Mouse (Mus musculus) intestine, embryonic 15.5 days (tissue): ENCODE measurements around the gene Pnma1. TPM values are rescaled to one million over a fixed set of nuclear protein-coding genes. Genes with fewer than 3 reads are reported as not detected.
A peak's percentile ranks its signal among the peaks of the same experiment; 100 is the strongest.

Experiments
- ATAC-seq: fragments of 200-750 bp; cut with Nextera tagmentation; 2 replicates; pipeline ENCODE4 v1.8.0; 2017; ENCODE audit warnings: moderate TSS enrichment, moderate library complexity
- H3K27ac ChIP-seq: fragments of 300-500 bp; sonication (generic); 2 replicates; pipeline ENCODE4 v1.5.1; 2015; ENCODE audit warnings: mild to moderate bottlenecking, inconsistent platforms
- H3K27me3 ChIP-seq: fragments of 300-500 bp; sonication (generic); replicated peaks from 2 replicates; pipeline ENCODE4 v1.6.1; 2015; ENCODE audit warnings: inconsistent platforms
- H3K36me3 ChIP-seq: fragments of 300-500 bp; sonication (generic); 2 replicates; pipeline ENCODE4 v1.6.1; 2015; ENCODE audit warnings: inconsistent platforms
- H3K4me1 ChIP-seq: fragments of 300-500 bp; sonication (generic); replicated peaks from 2 replicates; pipeline ENCODE4 v1.6.1; 2015; ENCODE audit warnings: inconsistent platforms
- H3K4me2 ChIP-seq: fragments of 300-500 bp; sonication (generic); replicated peaks from 2 replicates; pipeline ENCODE4 v1.6.1; 2015; ENCODE audit warnings: mild to moderate bottlenecking, inconsistent platforms
- H3K4me3 ChIP-seq: fragments of 300-500 bp; sonication (generic); replicated peaks from 2 replicates; pipeline ENCODE4 v1.5.1; 2015; ENCODE audit warnings: inconsistent platforms
- H3K9ac ChIP-seq: fragments of 300-500 bp; sonication (generic); 2 replicates; pipeline ENCODE4 v1.6.1; 2015; ENCODE audit warnings: inconsistent platforms
- H3K9me3 ChIP-seq: fragments of 300-500 bp; sonication (generic); 2 replicates; pipeline ENCODE4 v1.6.1; 2016; ENCODE audit warnings: inconsistent platforms
- WGBS: fragments of 180-500 bp; shearing (Covaris S2); methylation state at CpG from one replicate; pipeline ENCODE4 v1.1.7; 2015; 5-methylcytosine and 5-hydroxymethylcytosine counted together
- polyA plus RNA-seq: library from polyadenylated mRNA; unstranded; fragments of >200 nt; fragmentation: Nextera tagmentation; extraction: Ambion mirVana; gene quantifications from 2 replicates; pipeline ENCODE4 v1.2.1, GENCODE M21; 2015

The Pnma1 gene
- polyA plus RNA-seq, 1 experiment from 2014 or later: 0.63 TPM

GRCm38 (mm10) chr12:84161616-84162433, 13.5 kb upstream of the Pnma1 start:
- Histone ChIP-seq H3K9me3 (no peaks in the 10 kb centered on the region), H3K27ac (no peak overlapping the region), H3K4me2 (no peak overlapping the region), H3K27me3 (no peaks in the 10 kb centered on the region), H3K36me3 (peaks cover 27% of the 10 kb centered on the region), H3K9ac (no peak overlapping the region), H3K4me1 (peaks cover 5% of the 10 kb centered on the region; the same call in 1 of the 2 replicates), H3K4me3 (no peak overlapping the region)
- 77% methylated on average over 14 of the region's 14 CpGs for WGBS
- ATAC-seq: peak; percentile 30

- Histone ChIP-seq H3K27ac (no peak overlapping the region), H3K4me3 (no peak overlapping the region), H3K36me3 (peaks cover 34% of the 10 kb centered on the region), H3K27me3 (no peaks in the 10 kb centered on the region), H3K4me1 (peaks cover 5% of the 10 kb centered on the region; the same call in 1 of the 2 replicates), H3K9me3 (no peaks in the 10 kb centered on the region), H3K4me2 (no peak overlapping the region), H3K9ac (no peak overlapping the region)
- 45% methylated on average over 8 of the region's 8 CpGs for WGBS
- ATAC-seq: peak; percentile 56
These were observed 12.8 kb upstream of the Pnma1 start for GRCm38 (mm10) chr12:84161116-84161515.

- ATAC-seq: no peak
- 91% methylated on average over 8 of the region's 8 CpGs for WGBS
- H3K9me3 ChIP-seq: no peaks in the 10 kb centered on the region
- peaks cover 5% of the 10 kb centered on the region; the same call in 1 of the 2 replicates for H3K4me1 ChIP-seq
- H3K4me2 ChIP-seq: no peak overlapping the region
- no peak overlapping the region for H3K4me3 ChIP-seq
- H3K36me3 ChIP-seq: peaks cover 36% of the 10 kb centered on the region
- no peaks in the 10 kb centered on the region for H3K27me3 ChIP-seq
- no peak overlapping the region for H3K9ac ChIP-seq
- no peak overlapping the region for H3K27ac ChIP-seq
These were observed 12.2 kb upstream of the Pnma1 start for GRCm38 (mm10) chr12:84160491-84160890.

GRCm38 (mm10) chr12:84158156-84158555, 9.9 kb upstream of the Pnma1 start:
- H3K27ac ChIP-seq: no peak overlapping the region

GRCm38 (mm10) chr12:84156210-84156609, 7.9 kb upstream of the Pnma1 start:
- H3K36me3 ChIP-seq: peaks cover 48% of the 10 kb centered on the region
- no peak for ATAC-seq

More at GRCm38 (mm10) chr12:84158156-84158555, 9.9 kb upstream of the Pnma1 start:
- peaks cover 8% of the 10 kb centered on the region; the same call in 1 of the 2 replicates for H3K4me1 ChIP-seq
- ATAC-seq: no peak
- H3K9me3 ChIP-seq: no peaks in the 10 kb centered on the region
- H3K27me3 ChIP-seq: no peaks in the 10 kb centered on the region
- H3K4me3 ChIP-seq: no peak overlapping the region
- peaks cover 45% of the 10 kb centered on the region for H3K36me3 ChIP-seq
- no peak overlapping the region for H3K4me2 ChIP-seq
- 91% methylated on average over 14 of the region's 14 CpGs for WGBS
- H3K9ac ChIP-seq: no peak overlapping the region

GRCm38 (mm10) chr12:84155523-84155871, 7.2 kb upstream of the Pnma1 start:
- no peaks in the 10 kb centered on the region for H3K27me3 ChIP-seq
- peaks cover 16% of the 10 kb centered on the region for H3K4me1 ChIP-seq
- no peaks in the 10 kb centered on the region for H3K9me3 ChIP-seq
- no peak overlapping the region for H3K4me2 ChIP-seq
- WGBS: 84% methylated on average over 2 of the region's 2 CpGs
- no peak overlapping the region for H3K27ac ChIP-seq
- ATAC-seq: no peak
- peaks cover 47% of the 10 kb centered on the region for H3K36me3 ChIP-seq
- no peak overlapping the region for H3K4me3 ChIP-seq
- no peak overlapping the region for H3K9ac ChIP-seq

More at GRCm38 (mm10) chr12:84156210-84156609, 7.9 kb upstream of the Pnma1 start:
- Histone ChIP-seq H3K9me3 (no peaks in the 10 kb centered on the region), H3K27me3 (no peaks in the 10 kb centered on the region), H3K9ac (no peak overlapping the region), H3K4me2 (no peak overlapping the region), H3K27ac (no peak overlapping the region), H3K4me3 (no peak overlapping the region), H3K4me1 (peaks cover 13% of the 10 kb centered on the region)
- WGBS: 95% methylated on average over 18 of the region's 18 CpGs

- H3K4me2 ChIP-seq: no peak overlapping the region
- H3K9ac ChIP-seq: no peak overlapping the region
- H3K27me3 ChIP-seq: no peaks in the 10 kb centered on the region
- WGBS: 67% methylated on average over 11 of the region's 11 CpGs
- peaks cover 42% of the 10 kb centered on the region for H3K36me3 ChIP-seq
- H3K27ac ChIP-seq: no peak overlapping the region
- H3K4me3 ChIP-seq: no peak overlapping the region
- no peaks in the 10 kb centered on the region for H3K9me3 ChIP-seq
- ATAC-seq: no peak
- H3K4me1 ChIP-seq: peaks cover 16% of the 10 kb centered on the region
These were observed 6.7 kb upstream of the Pnma1 start for GRCm38 (mm10) chr12:84154786-84155522.

- H3K36me3 ChIP-seq: peaks cover 31% of the 10 kb centered on the region
- peaks cover 16% of the 10 kb centered on the region for H3K4me1 ChIP-seq
- WGBS: 76% methylated on average over 6 of the region's 6 CpGs
- no peaks in the 10 kb centered on the region for H3K9me3 ChIP-seq
- H3K27me3 ChIP-seq: no peaks in the 10 kb centered on the region
- H3K4me3 ChIP-seq: no peak overlapping the region
- no peak overlapping the region for H3K27ac ChIP-seq
- no peak overlapping the region for H3K9ac ChIP-seq
- H3K4me2 ChIP-seq: no peak overlapping the region
- no peak for ATAC-seq
These were observed 5.1 kb upstream of the Pnma1 start for GRCm38 (mm10) chr12:84153414-84153813.

- Histone ChIP-seq H3K9ac (no peak overlapping the region), H3K27me3 (no peaks in the 10 kb centered on the region), H3K4me2 (peak overlapping the region; percentile 39), H3K36me3 (peaks cover 25% of the 10 kb centered on the region), H3K4me3 (no peak overlapping the region), H3K4me1 (peaks cover 22% of the 10 kb centered on the region), H3K27ac (peak overlapping the region; percentile 37), H3K9me3 (no peaks in the 10 kb centered on the region)
- 56% methylated on average over 32 of the region's 32 CpGs for WGBS
- ATAC-seq: peak; percentile 76
These were observed 4.3 kb upstream of the Pnma1 start for GRCm38 (mm10) chr12:84152352-84153190.

- no peak overlapping the region for H3K9ac ChIP-seq
- WGBS: 73% methylated on average over 10 of the region's 10 CpGs
These were observed 3.6 kb upstream of the Pnma1 start for GRCm38 (mm10) chr12:84151911-84152310.

GRCm38 (mm10) chr12:84150976-84151375, 2.7 kb upstream of the Pnma1 start:
- ATAC-seq: peak; percentile 37; the same call in 1 of the 2 replicates

More at GRCm38 (mm10) chr12:84151911-84152310, 3.6 kb upstream of the Pnma1 start:
- Histone ChIP-seq H3K4me3 (no peak overlapping the region), H3K4me1 (peaks cover 22% of the 10 kb centered on the region), H3K4me2 (peak overlapping the region; percentile 39), H3K27me3 (no peaks in the 10 kb centered on the region), H3K27ac (peak overlapping the region; percentile 37), H3K9me3 (no peaks in the 10 kb centered on the region), H3K36me3 (peaks cover 25% of the 10 kb centered on the region)
- no peak; the same call in 1 of the 2 replicates for ATAC-seq

More at GRCm38 (mm10) chr12:84150976-84151375, 2.7 kb upstream of the Pnma1 start:
- H3K36me3 ChIP-seq: peaks cover 15% of the 10 kb centered on the region; the same call in 1 of the 2 replicates
- no peaks in the 10 kb centered on the region for H3K9me3 ChIP-seq
- no peak overlapping the region for H3K9ac ChIP-seq
- WGBS: 36% methylated on average over 6 of the region's 6 CpGs
- H3K4me3 ChIP-seq: no peak overlapping the region
- H3K27me3 ChIP-seq: no peaks in the 10 kb centered on the region
- peaks cover 22% of the 10 kb centered on the region for H3K4me1 ChIP-seq
- no peak overlapping the region; the same call in 1 of the 2 replicates for H3K27ac ChIP-seq
- H3K4me2 ChIP-seq: no peak overlapping the region
